Comparison of ENCODE assay signal across 8 mouse cellular contexts in genomic region chr6:82971031-82971430, GRCm38 (mm10). TPM values are rescaled to one million over a fixed set of nuclear protein-coding genes. Genes with fewer than 3 reads are reported as not detected.
DNase-seq lines count a peak whose midpoint lies in the region; ATAC-seq lines count a peak whose summit lies in the region.

No protein-coding gene starts in this region.

- no peak overlapping the region for H3K9ac ChIP-seq in intestine, embryonic 15.5 days

- no peaks in the 10 kb centered on the region for H3K36me3 ChIP-seq in intestine, embryonic 15.5 days
- H3K36me3 ChIP-seq in midbrain, embryonic 10.5 days = no peaks in the 10 kb centered on the region

- no peak overlapping the region for H3K4me3 ChIP-seq in intestine, embryonic 15.5 days (replicated peaks)
- no peak overlapping the region for H3K4me3 ChIP-seq in midbrain, embryonic 10.5 days

- peak; percentile 64 for DNase-seq in right cerebral cortex, adult 18-20 months
- DNase-seq in right cerebral cortex, postnatal 36 days (ENCODE audit: low spot score in 2 of 2) = no peak
- peak; percentile 67 for DNase-seq in cerebellum, adult 9-11 months
- peak; percentile 25 to 64 for DNase-seq in frontal cortex, postnatal 25 days (ENCODE audit: low spot score in 2 of 2)
- DNase-seq in left cerebral cortex, adult 8-10 months (ENCODE audit: low spot score in 2 of 2) = peak; percentile 19 to 43
- peak; percentile 53 for DNase-seq in midbrain, embryonic 10.5 days (ENCODE audit: low spot score)
- peak; percentile 51 for DNase-seq in skeletal muscle tissue, adult 2 months (ENCODE audit: low read depth, low spot score)

- no peaks in the 10 kb centered on the region for H3K4me1 ChIP-seq in intestine, embryonic 15.5 days (replicated peaks)
- no peaks in the 10 kb centered on the region for H3K4me1 ChIP-seq in midbrain, embryonic 10.5 days

- 7% methylated on average over 5 of the region's 5 CpGs for WGBS in intestine, embryonic 15.5 days
- 15% methylated on average over 5 of the region's 5 CpGs for WGBS in midbrain, embryonic 10.5 days

- H3K27ac ChIP-seq in intestine, embryonic 15.5 days = no peak overlapping the region
- H3K27ac ChIP-seq in midbrain, embryonic 10.5 days (replicated peaks) = no peak overlapping the region

- no peaks in the 10 kb centered on the region for H3K27me3 ChIP-seq in intestine, embryonic 15.5 days (replicated peaks)
- H3K27me3 ChIP-seq in midbrain, embryonic 10.5 days (ENCODE audit: low read depth, poor library complexity, severe bottlenecking) = no peaks in the 10 kb centered on the region

- peak; percentile 80 for ATAC-seq in intestine, embryonic 15.5 days

- H3K4me2 ChIP-seq in intestine, embryonic 15.5 days (replicated peaks) = no peak overlapping the region

- H3K9me3 ChIP-seq in intestine, embryonic 15.5 days = no peaks in the 10 kb centered on the region
- no peaks in the 10 kb centered on the region for H3K9me3 ChIP-seq in midbrain, embryonic 10.5 days (replicated peaks)

RNA-seq across cellular contexts. Expression of gene M1ap, which starts 24.3 kb away (rescaled TPM):
- 0.26 and 0.78 TPM in 2 replicates for polyA plus RNA-seq in intestine, embryonic 15.5 days (2015; fragmentation: Nextera tagmentation; extraction: Ambion mirVana)
- under 1 TPM in 3 of 4 experiments, not detected in 1; 0.33 to 0.57 (median 0.48) TPM for total RNA-seq in left cerebral cortex, adult 8-10 months (2022)
- 0.09 and 0.23 TPM in 2 replicates for polyA plus RNA-seq in midbrain, embryonic 10.5 days (2016; fragmentation: Nextera tagmentation; extraction: Ambion mirVana)

RNA-seq across cellular contexts. Expression of gene Sema4f, which starts 31.5 kb away (rescaled TPM):
- polyA plus RNA-seq in intestine, embryonic 15.5 days (2015; fragmentation: Nextera tagmentation; extraction: Ambion mirVana) = 1.5 and 1.7 TPM in 2 replicates
- total RNA-seq in left cerebral cortex, adult 8-10 months (2022) = 10 to 100 TPM; 35.0 to 36.1 (median 35.2) TPM
- polyA plus RNA-seq in midbrain, embryonic 10.5 days (2016; fragmentation: Nextera tagmentation; extraction: Ambion mirVana) = 2.0 and 2.4 TPM in 2 replicates

Comparison
In these comparisons a context has a peak if more than half of its experiments do, and no peak if none do; other contexts are left out.
1. DNase-seq: peak in right cerebral cortex, adult 18-20 months (single experiment), cerebellum, adult 9-11 months (single experiment), frontal cortex, postnatal 25 days (2 of 2), left cerebral cortex, adult 8-10 months (2 of 2), midbrain, embryonic 10.5 days (single experiment) and skeletal muscle tissue, adult 2 months (single experiment); none in right cerebral cortex, postnatal 36 days (0 of 2).